Mouse (Mus musculus) bone marrow, adult 2 months (tissue): ENCODE measurements around the gene Corin.

Experiments used
- CTCF ChIP-seq: fragments of 200-500 bp; IDR thresholded peaks from 2 replicates; pipeline ENCODE4 v1.5.1; 2011; ENCODE audit warnings: low read length, control low read depth; ENCODE audit not compliant: control insufficient read depth, insufficient read depth
- POLR2A ChIP-seq: fragments of 200-500 bp; IDR thresholded peaks from 2 replicates; pipeline ENCODE4 v1.6.1; 2011; ENCODE audit warnings: low read depth, mild to moderate bottlenecking, control low read depth, low read length, borderline replicate concordance; ENCODE audit not compliant: control insufficient read depth

- TF ChIP-seq POLR2A = no peak
- no peak for TF ChIP-seq CTCF
These were observed 247.2 kb downstream of the Corin start for GRCm38 (mm10) chr5:72257084-72257483.
